ENCODE assay signal across 8 mouse cellular contexts in genomic region chr8:3676131-3676992, GRCm38 (mm10). TPM values are rescaled to one million over a fixed set of nuclear protein-coding genes. Genes with fewer than 3 reads are reported as not detected.
DNase-seq lines count a peak whose midpoint lies in the region; ATAC-seq and TF ChIP-seq lines count a peak whose summit lies in the region.

Gene Trappc5, plus strand, starts transcription at chr8:3676299.

- peak within 1 kb of the TSS; percentile 74 for H3K4me3 ChIP-seq in gastrocnemius, adult 2 months
- peak within 1 kb of the TSS; percentile 96 for H3K4me3 ChIP-seq in hindbrain, postnatal 0 days (ENCODE audit: low read length)
- H3K4me3 ChIP-seq in left cerebral cortex, adult 2 months: peak within 1 kb of the TSS; percentile 67

- peaks cover 15% of the 10 kb centered on the region for H3K4me1 ChIP-seq in hindbrain, postnatal 0 days (ENCODE audit: insufficient read depth, low read length)

- no peaks in the 10 kb centered on the region for H3K9me3 ChIP-seq in hindbrain, postnatal 0 days (ENCODE audit: low read length)

- peak within 1 kb of the TSS; percentile 91 for H3K9ac ChIP-seq in hindbrain, postnatal 0 days (replicated peaks; ENCODE audit: low read length)

- H3K27ac ChIP-seq in gastrocnemius, adult 2 months: peak within 1 kb of the TSS; percentile 95
- peak within 1 kb of the TSS; percentile 91 for H3K27ac ChIP-seq in hindbrain, postnatal 0 days
- H3K27ac ChIP-seq in left cerebral cortex, adult 2 months: peak within 1 kb of the TSS; percentile 91

- WGBS in hindbrain, postnatal 0 days: 1% methylated on average over 61 of the region's 61 CpGs

- peaks cover 13% of the 10 kb centered on the region; the same call in 1 of the 2 replicates for H3K36me3 ChIP-seq in hindbrain, postnatal 0 days (ENCODE audit: insufficient read depth, low read length)

- H3K4me2 ChIP-seq in hindbrain, postnatal 0 days (ENCODE audit: low read depth, low read length): peak within 1 kb of the TSS; percentile 85

- no peak; the same call in 1 of the 2 replicates for TF ChIP-seq CTCF in gastrocnemius, adult 2 months (IDR thresholded peaks at IDR 0.05)
- TF ChIP-seq CTCF in hindbrain, postnatal 0 days (IDR thresholded peaks at IDR 0.05; ENCODE audit: low read depth): peak; percentile 91
- no peak; the same call in none of the 2 replicates for TF ChIP-seq CTCF in left cerebral cortex, adult 2 months (IDR thresholded peaks at IDR 0.05)

- no peaks in the 10 kb centered on the region for H3K27me3 ChIP-seq in hindbrain, postnatal 0 days (ENCODE audit: insufficient read depth, low read length)

- intact Hi-C loops in gastrocnemius, adult 2 months (cut with DNase I): loop anchor here (2.0 to 10.0 kb wide), 2 partner anchors 56 to 322 kb away; partner anchors contain the start of genes A430078G23Rik, Pet100 and Xab2
- intact Hi-C loops in left cerebral cortex, adult 2 months (cut with DNase I): loop anchor here (10.0 kb wide), 1 partner anchor 322 kb away; the partner anchor contains the start of gene A430078G23Rik

- peak; percentile 98 for DNase-seq in ZHBTc4 (ENCODE audit: low read depth, low spot score)
- peak; percentile 95 for DNase-seq in gastrocnemius, adult 2 months
- peak; percentile 96 for DNase-seq in hindbrain, postnatal 0 days (ENCODE audit: low spot score)
- DNase-seq in left cerebral cortex, adult 2 months (ENCODE audit: extremely low spot score in 1 of 2, low spot score in 2 of 2): peak; percentile 94 to 98
- DNase-seq in right cerebral cortex, adult 2 months (ENCODE audit: low spot score in 2 of 2): peak; percentile 94 to 96
- peak; percentile 92 for DNase-seq in urinary bladder, postnatal 14 days (ENCODE audit: low spot score)

- ATAC-seq in common myeloid progenitor, adult 5-6 weeks (replicated peaks; ENCODE audit: low read depth, poor library complexity, severe bottlenecking): peak; percentile 74
- peak; percentile 88 for ATAC-seq in hindbrain, postnatal 0 days
- peak; percentile 84 for ATAC-seq in megakaryocyte, adult 5-6 weeks (ENCODE audit: poor library complexity, severe bottlenecking)

RNA-seq across cellular contexts. Expression of gene Trappc5, which starts in this region (rescaled TPM):
- 34.9 and 42.9 TPM in 2 replicates for total RNA-seq in common myeloid progenitor, adult 5-6 weeks (2017)
- total RNA-seq in gastrocnemius, adult 2 months (2021): 10 to 100 TPM; 18.2 to 20.7 TPM
- 53.3 and 64.8 TPM in 2 replicates for total RNA-seq in hindbrain, postnatal 0 days (2014; rRNA removed)
- polyA plus RNA-seq in hindbrain, postnatal 0 days (2015; fragmentation: Nextera tagmentation; extraction: Ambion mirVana): 53.9 and 55.8 TPM in 2 replicates
- 10 to 100 TPM; 26.4 to 27.2 TPM for total RNA-seq in left cerebral cortex, adult 2 months (2021)
- total RNA-seq in megakaryocyte, adult 5-6 weeks (2015): 19.8 and 24.6 TPM in 2 replicates
- total RNA-seq in megakaryocyte, adult 5-6 weeks (2017): 38.7 and 40.6 TPM in 2 replicates

Comparison
In these comparisons a context has a peak if more than half of its experiments do, and no peak if none do; other contexts are left out.
1. Peak in every context shown above with its lines: DNase-seq, ATAC-seq, H3K4me3 ChIP-seq and H3K27ac ChIP-seq.